Mouse (Mus musculus) intestine, embryonic 15.5 days (tissue): ENCODE measurements around the gene Ubr2. TPM values are rescaled to one million over a fixed set of nuclear protein-coding genes. Genes with fewer than 3 reads are reported as not detected.

Experiments
- ATAC-seq: fragments of 200-750 bp; cut with Nextera tagmentation; 2 replicates; pipeline ENCODE4 v1.8.0; 2017; ENCODE audit warnings: moderate TSS enrichment, moderate library complexity
- H3K27ac ChIP-seq: fragments of 300-500 bp; sonication (generic); 2 replicates; pipeline ENCODE4 v1.5.1; 2015; ENCODE audit warnings: mild to moderate bottlenecking, inconsistent platforms
- H3K27me3 ChIP-seq: fragments of 300-500 bp; sonication (generic); replicated peaks from 2 replicates; pipeline ENCODE4 v1.6.1; 2015; ENCODE audit warnings: inconsistent platforms
- H3K36me3 ChIP-seq: fragments of 300-500 bp; sonication (generic); 2 replicates; pipeline ENCODE4 v1.6.1; 2015; ENCODE audit warnings: inconsistent platforms
- H3K4me1 ChIP-seq: fragments of 300-500 bp; sonication (generic); replicated peaks from 2 replicates; pipeline ENCODE4 v1.6.1; 2015; ENCODE audit warnings: inconsistent platforms
- H3K4me2 ChIP-seq: fragments of 300-500 bp; sonication (generic); replicated peaks from 2 replicates; pipeline ENCODE4 v1.6.1; 2015; ENCODE audit warnings: mild to moderate bottlenecking, inconsistent platforms
- H3K4me3 ChIP-seq: fragments of 300-500 bp; sonication (generic); replicated peaks from 2 replicates; pipeline ENCODE4 v1.5.1; 2015; ENCODE audit warnings: inconsistent platforms
- H3K9ac ChIP-seq: fragments of 300-500 bp; sonication (generic); 2 replicates; pipeline ENCODE4 v1.6.1; 2015; ENCODE audit warnings: inconsistent platforms
- H3K9me3 ChIP-seq: fragments of 300-500 bp; sonication (generic); 2 replicates; pipeline ENCODE4 v1.6.1; 2016; ENCODE audit warnings: inconsistent platforms
- WGBS: fragments of 180-500 bp; shearing (Covaris S2); methylation state at CpG from one replicate; pipeline ENCODE4 v1.1.7; 2015; 5-methylcytosine and 5-hydroxymethylcytosine counted together
- polyA plus RNA-seq: library from polyadenylated mRNA; unstranded; fragments of >200 nt; fragmentation: Nextera tagmentation; extraction: Ambion mirVana; gene quantifications from 2 replicates; pipeline ENCODE4 v1.2.1, GENCODE M21; 2015

Gene Ubr2
- polyA plus RNA-seq, 1 experiment from 2014 or later = 14.1 TPM

DNA sequence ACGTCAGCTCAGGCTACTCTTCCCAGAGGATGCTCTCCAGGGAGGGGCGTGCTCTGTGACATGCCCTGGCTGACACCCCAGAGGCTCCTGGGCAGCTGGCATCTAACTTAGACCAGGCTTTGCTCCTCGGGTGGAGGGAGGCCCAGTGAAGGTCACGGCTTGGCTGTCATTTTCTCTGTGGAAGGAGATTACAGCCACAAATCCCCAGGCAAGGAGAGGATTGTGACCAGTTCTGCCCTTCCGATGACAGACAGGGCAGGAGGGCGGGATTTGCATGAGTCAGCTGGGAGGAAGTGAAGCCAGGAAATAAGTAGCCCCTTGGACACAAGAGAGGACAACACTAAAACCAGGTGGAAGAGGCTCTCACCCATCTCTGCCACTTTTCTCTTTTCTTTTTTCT lies 98.0 kb downstream of the Ubr2 start:
- Histone ChIP-seq H3K36me3 (no peaks in the 10 kb centered on the region), H3K27ac (no peak overlapping the region), H3K27me3 (no peaks in the 10 kb centered on the region), H3K4me1 (no peaks in the 10 kb centered on the region; the same call in 1 of the 2 replicates), H3K9ac (no peak overlapping the region), H3K4me2 (no peak overlapping the region), H3K4me3 (no peak overlapping the region), H3K9me3 (no peaks in the 10 kb centered on the region)
- no peak for ATAC-seq
- WGBS = 43% methylated on average over 6 of the region's 6 CpGs

DNA sequence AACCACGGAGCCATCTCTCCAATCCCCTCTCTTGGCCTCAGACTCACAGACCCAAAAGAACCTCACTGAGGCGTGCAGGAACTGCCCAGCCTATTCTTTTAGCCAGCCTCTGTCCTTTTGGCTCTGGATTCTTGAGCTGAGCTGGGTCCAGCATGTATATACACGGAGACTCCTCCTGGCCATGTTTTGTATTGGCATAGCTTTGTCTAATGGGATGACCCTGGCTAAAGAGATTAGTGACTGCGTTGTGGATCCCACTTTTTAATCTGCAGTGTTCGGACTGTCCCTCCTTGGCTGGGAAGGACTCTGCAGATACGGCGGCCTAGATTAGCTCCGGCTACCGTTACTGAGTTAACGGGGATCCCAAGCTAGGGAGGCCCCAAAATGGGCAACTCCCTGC lies 100.2 kb downstream of the Ubr2 start, which contains the start of gene Prph2:
Gene Prph2 (plus strand): TSS at position 274 of the 400 bp plus-strand sequence.
- H3K4me3 ChIP-seq = no peak within 1 kb of the TSS
- H3K9me3 ChIP-seq = no peaks in the 10 kb centered on the region
- no peak within 1 kb of the TSS for H3K4me2 ChIP-seq
- no peaks in the 10 kb centered on the region for H3K27me3 ChIP-seq
- no peaks in the 10 kb centered on the region for H3K36me3 ChIP-seq
- ATAC-seq = no peak
- H3K9ac ChIP-seq = no peak within 1 kb of the TSS
- H3K4me1 ChIP-seq = no peaks in the 10 kb centered on the region; the same call in 1 of the 2 replicates
- WGBS = 89% methylated on average over 10 of the region's 10 CpGs
- no peak within 1 kb of the TSS for H3K27ac ChIP-seq

DNA sequence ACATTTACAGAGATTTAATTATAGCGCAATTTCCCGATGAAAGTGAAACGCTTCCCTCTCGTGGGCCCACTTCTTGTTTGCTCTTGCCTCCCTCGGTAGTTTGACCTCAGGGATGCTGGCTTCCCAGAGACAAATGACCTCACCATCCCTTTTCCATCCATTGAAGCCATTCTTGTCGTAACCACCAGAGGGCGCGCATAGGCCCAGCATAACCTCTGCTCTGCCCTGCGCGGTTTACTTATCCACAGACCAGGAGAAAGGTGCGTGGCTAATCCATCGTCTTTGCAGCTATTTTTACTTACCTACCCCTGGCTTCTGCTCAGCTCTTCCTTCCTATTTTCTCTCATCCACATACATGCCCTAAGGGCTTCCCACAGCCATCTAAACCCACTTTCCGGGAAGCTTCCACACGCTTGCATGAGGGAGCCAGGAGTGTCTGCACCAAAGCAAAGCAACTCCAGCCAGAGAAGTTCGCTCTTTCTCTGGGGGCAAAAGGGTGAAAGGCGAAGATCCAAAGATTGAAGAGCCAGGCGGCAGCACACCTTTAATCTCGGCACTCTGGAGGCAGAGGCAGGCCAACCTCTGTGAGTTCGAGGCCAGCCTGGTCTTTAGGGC lies 106.4 kb downstream of the Ubr2 start:
- Histone ChIP-seq H3K36me3 (no peaks in the 10 kb centered on the region), H3K27ac (no peak overlapping the region), H3K4me2 (no peak overlapping the region; the same call in 1 of the 2 replicates), H3K9me3 (no peaks in the 10 kb centered on the region), H3K4me1 (peaks cover 3% of the 10 kb centered on the region; the same call in 1 of the 2 replicates), H3K4me3 (no peak overlapping the region), H3K9ac (no peak overlapping the region), H3K27me3 (no peaks in the 10 kb centered on the region)
- WGBS = 22% methylated on average over 19 of the region's 19 CpGs
- ATAC-seq = peak; percentile 82

DNA sequence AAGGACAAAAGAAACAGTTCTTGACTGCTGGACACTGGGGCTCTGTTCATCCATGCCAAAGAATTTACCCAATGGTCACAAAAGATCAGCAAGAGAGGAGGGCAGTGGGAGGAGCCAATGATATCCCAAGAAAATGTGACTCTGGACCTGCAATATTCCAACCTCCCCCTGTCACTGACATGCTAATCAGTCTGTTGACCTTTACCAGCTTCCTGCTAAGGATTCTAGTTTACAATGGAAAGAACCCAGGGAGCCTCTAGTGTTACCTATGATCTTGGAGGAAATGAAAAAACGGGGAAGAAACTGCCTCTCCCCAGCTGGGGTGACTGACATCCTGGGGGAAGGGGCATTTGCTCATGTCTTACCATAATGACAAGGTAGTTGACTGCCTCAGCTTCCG lies 109.4 kb downstream of the Ubr2 start:
- no peak overlapping the region for H3K27ac ChIP-seq
- H3K4me2 ChIP-seq = no peak overlapping the region
- no peaks in the 10 kb centered on the region for H3K9me3 ChIP-seq
- no peaks in the 10 kb centered on the region for H3K36me3 ChIP-seq
- H3K4me1 ChIP-seq = peaks cover 3% of the 10 kb centered on the region; the same call in 1 of the 2 replicates
- no peak for ATAC-seq
- H3K9ac ChIP-seq = no peak overlapping the region
- WGBS = 57% methylated on average over 2 of the region's 2 CpGs
- H3K27me3 ChIP-seq = no peaks in the 10 kb centered on the region
- no peak overlapping the region for H3K4me3 ChIP-seq

- no peaks in the 10 kb centered on the region for H3K36me3 ChIP-seq
- ATAC-seq = peak; percentile 45; the same call in 1 of the 2 replicates
- no peak overlapping the region for H3K4me3 ChIP-seq
- 39% methylated on average over 13 of the region's 13 CpGs for WGBS
- no peaks in the 10 kb centered on the region for H3K27me3 ChIP-seq
- H3K9me3 ChIP-seq = no peaks in the 10 kb centered on the region
- no peak overlapping the region for H3K9ac ChIP-seq
- peaks cover 4% of the 10 kb centered on the region; the same call in 1 of the 2 replicates for H3K4me1 ChIP-seq
- no peak overlapping the region for H3K4me2 ChIP-seq
- H3K27ac ChIP-seq = no peak overlapping the region; the same call in 1 of the 2 replicates
Measured at GRCm38 (mm10) chr17:46897221-46897950, 113.0 kb downstream of the Ubr2 start.

DNA sequence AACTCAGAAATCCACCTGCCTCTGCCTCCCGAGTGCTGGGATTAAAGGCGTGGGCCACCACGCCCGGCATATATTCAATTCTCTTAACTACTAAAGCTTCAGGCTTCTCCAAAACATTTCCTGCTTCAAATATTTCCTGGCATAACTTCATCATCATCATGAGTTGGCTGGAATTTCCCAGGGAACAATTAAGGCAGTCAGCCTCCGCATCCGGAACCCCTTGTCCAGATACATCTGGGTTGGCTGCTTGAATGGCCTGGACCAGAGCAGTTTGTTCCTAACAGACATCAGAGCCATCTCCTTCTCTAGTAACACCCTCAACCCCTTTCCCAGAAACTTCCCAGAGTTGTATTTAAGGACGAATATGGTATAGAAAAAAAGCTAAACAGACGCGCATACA lies 114.9 kb downstream of the Ubr2 start:
- WGBS = 88% methylated on average over 9 of the region's 9 CpGs
- Histone ChIP-seq H3K4me1 (peaks cover 16% of the 10 kb centered on the region; the same call in 1 of the 2 replicates), H3K9ac (no peak overlapping the region), H3K27ac (no peak overlapping the region), H3K36me3 (no peaks in the 10 kb centered on the region), H3K4me2 (no peak overlapping the region), H3K9me3 (no peaks in the 10 kb centered on the region), H3K4me3 (no peak overlapping the region), H3K27me3 (no peaks in the 10 kb centered on the region)
- no peak for ATAC-seq

- peak; percentile 37 for ATAC-seq
- H3K9me3 ChIP-seq = no peaks in the 10 kb centered on the region
- H3K36me3 ChIP-seq = no peaks in the 10 kb centered on the region
- peak overlapping the region; percentile 90 for H3K4me3 ChIP-seq
- peaks cover 19% of the 10 kb centered on the region; the same call in 1 of the 2 replicates for H3K4me1 ChIP-seq
- WGBS = under 1% methylated on average over 64 of the region's 64 CpGs
- H3K27me3 ChIP-seq = no peaks in the 10 kb centered on the region
- H3K4me2 ChIP-seq = peak overlapping the region; percentile 91
- H3K9ac ChIP-seq = peak overlapping the region; percentile 87
- peak overlapping the region; percentile 87 for H3K27ac ChIP-seq
Measured at GRCm38 (mm10) chr17:46890843-46891594, 119.3 kb downstream of the Ubr2 start.

DNA sequence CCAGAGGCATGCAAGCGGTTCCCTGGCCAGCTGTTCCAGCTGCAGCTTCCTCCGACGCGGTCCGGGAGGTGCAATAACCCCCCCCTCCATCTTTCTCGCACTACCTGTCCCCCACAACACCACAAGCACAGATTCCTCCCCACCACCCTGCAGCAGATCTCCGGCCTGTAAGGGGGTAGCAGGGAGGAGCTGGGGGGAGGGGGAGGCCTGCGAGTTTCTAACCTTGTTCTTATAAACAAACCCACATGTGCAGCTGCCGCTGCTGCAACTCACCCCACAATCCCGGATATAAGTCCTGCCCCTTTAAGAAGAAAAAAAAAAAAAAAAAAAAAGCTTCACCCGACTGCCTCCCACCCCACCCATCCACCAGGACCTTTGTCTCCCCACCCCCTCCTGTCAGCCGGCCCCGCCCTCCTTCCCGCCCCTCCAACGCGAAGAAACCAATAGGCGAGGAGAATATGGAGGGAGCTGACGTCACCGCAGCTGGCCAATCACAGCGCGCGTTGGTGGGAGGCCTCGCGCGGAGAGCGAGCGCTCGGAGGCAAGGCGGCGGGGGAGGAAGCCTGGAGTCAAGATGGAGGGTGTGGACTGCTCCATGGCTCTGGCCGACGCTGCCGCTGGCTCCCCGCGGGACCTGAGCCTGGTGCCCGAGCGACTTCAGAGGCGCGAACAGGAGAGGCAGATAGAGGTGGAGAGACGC lies 120.1 kb downstream of the Ubr2 start, which contains the start of gene Tbcc:
Gene Tbcc (plus strand): TSS at position 569 of the 700 bp plus-strand sequence.
- Histone ChIP-seq H3K4me1 (peaks cover 26% of the 10 kb centered on the region), H3K4me3 (peak within 1 kb of the TSS; percentile 90), H3K27me3 (no peaks in the 10 kb centered on the region), H3K36me3 (no peaks in the 10 kb centered on the region), H3K9ac (peak within 1 kb of the TSS; percentile 87), H3K9me3 (no peaks in the 10 kb centered on the region), H3K4me2 (peak within 1 kb of the TSS; percentile 91), H3K27ac (peak within 1 kb of the TSS; percentile 98)
- WGBS = 0% methylated on average over 40 of the region's 40 CpGs
- peak; percentile 96 for ATAC-seq

GRCm38 (mm10) chr17:46889450-46890084 lies 120.8 kb downstream of the Ubr2 start:
- WGBS = under 1% methylated on average over 44 of the region's 44 CpGs
- no peaks in the 10 kb centered on the region for H3K27me3 ChIP-seq
- H3K9me3 ChIP-seq = no peaks in the 10 kb centered on the region
- H3K4me3 ChIP-seq = peak overlapping the region; percentile 90
- H3K4me2 ChIP-seq = peak overlapping the region; percentile 89
- H3K4me1 ChIP-seq = peaks cover 28% of the 10 kb centered on the region
- peak; percentile 52 for ATAC-seq
- no peaks in the 10 kb centered on the region for H3K36me3 ChIP-seq
- peak overlapping the region; percentile 81 for H3K9ac ChIP-seq
- H3K27ac ChIP-seq = peak overlapping the region; percentile 98

- 37% methylated on average over 16 of the region's 16 CpGs for WGBS
- no peaks in the 10 kb centered on the region for H3K27me3 ChIP-seq
- H3K4me3 ChIP-seq = peak overlapping the region; percentile 90
- H3K4me2 ChIP-seq = peak overlapping the region; percentile 89
- H3K27ac ChIP-seq = peak overlapping the region; percentile 98; the same call in 1 of the 2 replicates
- no peak for ATAC-seq
- H3K9ac ChIP-seq = peak overlapping the region; percentile 81; the same call in 1 of the 2 replicates
- no peaks in the 10 kb centered on the region for H3K9me3 ChIP-seq
- H3K4me1 ChIP-seq = peaks cover 28% of the 10 kb centered on the region
- no peaks in the 10 kb centered on the region for H3K36me3 ChIP-seq
Measured at GRCm38 (mm10) chr17:46888511-46889212, 121.7 kb downstream of the Ubr2 start.
